Mouse (Mus musculus): ENCODE data around the gene Hypk. TPM values are rescaled to one million over a fixed set of nuclear protein-coding genes. Genes with fewer than 3 reads are reported as not detected.

Hypk gene
- 143 and 146 TPM in 2 replicates for polyA plus RNA-seq (2016; fragmentation: Nextera tagmentation; extraction: Ambion mirVana)

- Histone ChIP-seq H3K27me3 (replicated peaks; ENCODE audit: low read depth, poor library complexity, severe bottlenecking) (no peaks in the 10 kb centered on the region), H3K4me3 (peak within 1 kb of the TSS; percentile 5; the same call in 1 of the 2 replicates), H3K36me3 (replicated peaks) (peaks cover 48% of the 10 kb centered on the region), H3K9me3 (no peaks in the 10 kb centered on the region), H3K4me1 (peaks cover 40% of the 10 kb centered on the region), H3K27ac (replicated peaks) (no peak within 1 kb of the TSS)
- WGBS = 82% methylated on average over 4 of the region's 4 CpGs
- DNase-seq (ENCODE audit: low spot score) = no peak
These were observed at the start of gene Hypk for GRCm38 (mm10) chr2:121452990-121453389. Gene Hypk, plus strand, starts transcription at chr2:121453290.

DNA sequence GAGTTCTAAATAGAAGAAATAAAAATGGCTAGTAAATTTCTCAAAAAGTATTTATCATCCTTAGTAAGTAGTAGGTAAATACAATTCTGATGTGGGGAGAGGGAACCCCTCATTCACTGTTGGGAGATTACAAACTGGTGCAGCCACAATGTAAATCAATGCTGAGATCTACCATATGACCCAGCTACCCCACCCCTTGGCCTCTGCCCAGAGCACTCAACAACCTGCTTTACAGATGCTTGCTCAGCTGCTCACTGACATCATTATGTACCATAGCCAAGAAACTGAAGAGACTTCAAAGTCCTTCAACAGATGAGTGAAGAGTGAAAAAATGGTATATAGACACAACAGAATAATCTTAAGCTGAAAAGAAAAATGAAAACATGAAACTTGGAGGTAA lies 49.8 kb upstream of the Hypk start:
- H3K27me3 ChIP-seq (replicated peaks; ENCODE audit: low read depth, poor library complexity, severe bottlenecking) = no peaks in the 10 kb centered on the region
- no peaks in the 10 kb centered on the region for H3K9me3 ChIP-seq
- no peak for DNase-seq (ENCODE audit: low spot score)
- no peaks in the 10 kb centered on the region for H3K4me1 ChIP-seq
- no peak overlapping the region for H3K27ac ChIP-seq (replicated peaks)
- no peaks in the 10 kb centered on the region for H3K36me3 ChIP-seq (replicated peaks)
- no peak overlapping the region for H3K4me3 ChIP-seq

DNA sequence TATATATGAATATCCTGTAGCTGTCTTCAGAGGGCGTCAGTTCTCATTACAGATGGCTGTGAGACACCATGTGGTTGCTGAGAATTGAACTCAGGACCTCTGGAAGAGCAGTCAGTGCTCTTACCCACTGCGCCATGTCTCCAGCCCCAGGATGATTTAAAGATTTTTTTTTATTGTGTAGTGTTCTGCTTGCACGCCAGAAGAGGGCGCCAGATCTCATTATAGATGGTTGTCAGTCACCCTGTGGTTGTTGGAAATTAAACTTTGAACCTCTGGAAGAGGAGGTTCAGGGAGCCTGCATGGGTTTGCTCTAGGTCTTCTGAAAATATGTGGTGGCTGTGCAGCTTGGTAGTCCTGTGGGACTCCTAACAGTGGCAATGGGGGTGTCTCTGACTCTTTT lies 44.9 kb upstream of the Hypk start:
- WGBS = 33% methylated on average over 4 of the region's 4 CpGs
- peak; percentile 45 for DNase-seq (ENCODE audit: low spot score)
- Histone ChIP-seq H3K9me3 (no peaks in the 10 kb centered on the region), H3K4me3 (no peak overlapping the region), H3K27me3 (replicated peaks; ENCODE audit: low read depth, poor library complexity, severe bottlenecking) (no peaks in the 10 kb centered on the region), H3K36me3 (replicated peaks) (no peaks in the 10 kb centered on the region), H3K27ac (replicated peaks) (no peak overlapping the region), H3K4me1 (peaks cover 6% of the 10 kb centered on the region; the same call in 1 of the 2 replicates)

DNA sequence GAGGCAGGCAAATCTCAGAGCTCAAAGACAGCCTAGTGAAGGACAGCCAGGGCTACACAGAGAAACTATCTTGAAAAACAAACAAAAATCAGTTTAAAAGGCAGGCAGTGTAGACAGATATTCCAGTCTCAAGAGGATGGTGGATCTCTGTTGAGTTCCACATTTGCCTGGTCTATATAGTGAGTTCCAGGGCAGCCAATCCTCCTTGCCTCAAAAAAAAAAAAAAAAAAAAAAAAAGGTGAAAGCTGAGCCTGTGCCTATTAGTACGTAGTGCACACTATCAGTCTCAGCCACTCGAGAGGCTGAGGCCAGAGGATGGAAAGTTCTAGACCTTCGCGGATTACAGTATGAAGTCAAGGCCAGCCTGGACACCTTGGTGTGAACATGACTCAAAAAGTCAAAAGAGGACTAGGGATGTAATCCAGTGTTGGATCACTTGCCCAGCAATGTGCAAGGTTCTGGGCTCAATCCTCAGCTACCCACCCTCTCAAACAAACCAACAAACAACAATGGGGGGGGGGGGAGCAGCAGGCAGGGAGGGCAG lies 40.2 kb upstream of the Hypk start:
- Histone ChIP-seq H3K4me1 (peaks cover 27% of the 10 kb centered on the region), H3K36me3 (replicated peaks) (peaks cover 22% of the 10 kb centered on the region), H3K4me3 (peak overlapping the region; percentile 99), H3K27ac (replicated peaks) (peak overlapping the region; percentile 98), H3K27me3 (replicated peaks; ENCODE audit: low read depth, poor library complexity, severe bottlenecking) (no peaks in the 10 kb centered on the region), H3K9me3 (no peaks in the 10 kb centered on the region)
- 11% methylated on average over 4 of the region's 4 CpGs for WGBS
- DNase-seq (ENCODE audit: low spot score) = no peak

GRCm38 (mm10) chr2:121413387-121414042 lies 39.6 kb upstream of the Hypk start, which contains the start of the genes Pdia3 and Catsper2:
Gene Pdia3, plus strand, starts transcription at chr2:121413775.
Gene Catsper2, minus strand, starts transcription at chr2:121413792.
- H3K27ac ChIP-seq (replicated peaks) = peak within 1 kb of the TSS; percentile 98
- peaks cover 27% of the 10 kb centered on the region for H3K4me1 ChIP-seq
- H3K4me3 ChIP-seq = peak within 1 kb of the TSS; percentile 99
- H3K36me3 ChIP-seq (replicated peaks) = peaks cover 28% of the 10 kb centered on the region
- WGBS = under 1% methylated on average over 68 of the region's 68 CpGs
- no peaks in the 10 kb centered on the region for H3K9me3 ChIP-seq
- peak; percentile 99 for DNase-seq (ENCODE audit: low spot score)
- no peaks in the 10 kb centered on the region for H3K27me3 ChIP-seq (replicated peaks; ENCODE audit: low read depth, poor library complexity, severe bottlenecking)

DNA sequence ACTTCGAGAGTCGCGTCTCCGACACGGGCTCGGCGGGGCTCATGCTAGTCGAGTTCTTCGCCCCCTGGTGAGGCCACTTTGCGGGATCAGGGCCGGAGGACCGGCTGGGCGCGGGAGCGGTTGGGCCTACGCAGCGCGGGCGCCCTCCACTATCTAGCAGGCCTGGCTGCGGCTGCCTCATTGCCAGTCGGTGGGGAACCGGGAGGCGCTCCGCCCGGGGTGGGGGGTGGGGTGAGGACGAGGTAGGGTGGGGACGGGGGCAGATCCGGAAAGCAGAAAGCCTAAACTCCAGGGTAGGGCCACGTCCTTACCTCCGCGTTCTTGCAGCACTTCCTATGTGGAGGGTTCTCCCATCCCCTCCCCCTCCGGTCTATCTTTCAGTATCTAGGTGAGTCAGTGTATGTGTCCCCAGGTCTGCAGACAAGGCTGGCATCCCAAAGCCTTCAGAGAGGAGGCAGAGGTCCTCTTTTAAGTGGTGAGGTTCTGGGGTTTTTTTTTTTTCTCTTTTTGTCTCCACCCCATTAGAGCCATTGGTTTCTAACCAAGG lies 38.9 kb upstream of the Hypk start:
- H3K9me3 ChIP-seq = no peaks in the 10 kb centered on the region
- DNase-seq (ENCODE audit: low spot score) = no peak
- H3K27me3 ChIP-seq (replicated peaks; ENCODE audit: low read depth, poor library complexity, severe bottlenecking) = no peaks in the 10 kb centered on the region
- peaks cover 27% of the 10 kb centered on the region for H3K4me1 ChIP-seq
- peak overlapping the region; percentile 99 for H3K4me3 ChIP-seq
- under 1% methylated on average over 32 of the region's 32 CpGs for WGBS
- peak overlapping the region; percentile 98 for H3K27ac ChIP-seq (replicated peaks)
- H3K36me3 ChIP-seq (replicated peaks) = peaks cover 35% of the 10 kb centered on the region

DNA sequence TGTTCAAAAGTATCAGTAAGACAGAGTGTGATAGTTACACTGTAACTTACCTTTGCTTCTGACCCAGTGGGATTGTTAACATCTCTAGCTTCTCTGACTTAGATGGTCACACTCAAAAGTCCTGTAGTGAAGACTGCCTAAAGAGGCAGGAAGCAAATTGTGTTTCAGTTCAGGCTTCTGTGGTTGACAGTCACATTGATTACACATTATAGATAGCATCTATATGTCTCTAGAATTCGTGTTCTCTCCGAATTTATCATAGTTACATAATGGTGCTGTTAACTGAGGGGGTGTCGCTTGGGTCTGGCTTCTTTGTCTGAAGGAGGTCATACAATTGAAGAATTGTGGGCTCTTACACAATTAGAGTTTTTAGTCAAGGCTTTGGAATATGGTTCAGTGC lies 38.0 kb upstream of the Hypk start:
- H3K4me3 ChIP-seq = peak overlapping the region; percentile 99
- DNase-seq (ENCODE audit: low spot score) = no peak
- no peaks in the 10 kb centered on the region for H3K9me3 ChIP-seq
- peaks cover 41% of the 10 kb centered on the region for H3K36me3 ChIP-seq (replicated peaks)
- no peak overlapping the region for H3K27ac ChIP-seq (replicated peaks)
- H3K4me1 ChIP-seq = peaks cover 27% of the 10 kb centered on the region
- H3K27me3 ChIP-seq (replicated peaks; ENCODE audit: low read depth, poor library complexity, severe bottlenecking) = no peaks in the 10 kb centered on the region
- 75% methylated on average over 3 of the region's 3 CpGs for WGBS

DNA sequence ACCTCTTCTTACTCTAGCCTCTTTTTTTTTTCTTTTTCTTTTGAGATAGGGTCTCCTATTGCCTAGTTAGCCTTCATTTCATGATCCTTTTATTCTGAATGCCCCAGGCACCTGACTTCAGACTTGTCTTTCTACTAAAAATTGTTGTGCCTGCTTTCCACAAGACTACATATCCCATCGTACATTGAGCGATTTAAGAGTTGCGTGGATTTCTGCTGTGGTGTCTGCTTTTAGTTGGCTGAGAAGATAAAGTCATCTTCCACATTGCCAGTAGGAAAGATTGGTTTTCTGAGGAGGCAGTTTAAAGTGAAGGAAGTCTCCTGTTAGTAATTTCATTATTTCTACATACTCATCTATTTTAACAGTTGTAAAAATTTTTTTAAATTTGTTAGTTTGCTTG lies 37.5 kb upstream of the Hypk start:
- peaks cover 45% of the 10 kb centered on the region for H3K36me3 ChIP-seq (replicated peaks)
- no peak for DNase-seq (ENCODE audit: low spot score)
- no peak overlapping the region for H3K27ac ChIP-seq (replicated peaks)
- no peaks in the 10 kb centered on the region for H3K9me3 ChIP-seq
- WGBS = 88% methylated on average over 3 of the region's 3 CpGs
- no peaks in the 10 kb centered on the region for H3K27me3 ChIP-seq (replicated peaks; ENCODE audit: low read depth, poor library complexity, severe bottlenecking)
- H3K4me1 ChIP-seq = peaks cover 27% of the 10 kb centered on the region
- H3K4me3 ChIP-seq = peak overlapping the region; percentile 99

- no peaks in the 10 kb centered on the region for H3K9me3 ChIP-seq
- no peak for DNase-seq (ENCODE audit: low spot score)
- H3K4me1 ChIP-seq = peaks cover 27% of the 10 kb centered on the region
- WGBS = 94% methylated on average over 6 of the region's 6 CpGs
- no peaks in the 10 kb centered on the region for H3K27me3 ChIP-seq (replicated peaks; ENCODE audit: low read depth, poor library complexity, severe bottlenecking)
- H3K4me3 ChIP-seq = peak overlapping the region; percentile 99
- peaks cover 52% of the 10 kb centered on the region for H3K36me3 ChIP-seq (replicated peaks)
- no peak overlapping the region for H3K27ac ChIP-seq (replicated peaks)
These were observed 36.7 kb upstream of the Hypk start for GRCm38 (mm10) chr2:121416356-121416755.

DNA sequence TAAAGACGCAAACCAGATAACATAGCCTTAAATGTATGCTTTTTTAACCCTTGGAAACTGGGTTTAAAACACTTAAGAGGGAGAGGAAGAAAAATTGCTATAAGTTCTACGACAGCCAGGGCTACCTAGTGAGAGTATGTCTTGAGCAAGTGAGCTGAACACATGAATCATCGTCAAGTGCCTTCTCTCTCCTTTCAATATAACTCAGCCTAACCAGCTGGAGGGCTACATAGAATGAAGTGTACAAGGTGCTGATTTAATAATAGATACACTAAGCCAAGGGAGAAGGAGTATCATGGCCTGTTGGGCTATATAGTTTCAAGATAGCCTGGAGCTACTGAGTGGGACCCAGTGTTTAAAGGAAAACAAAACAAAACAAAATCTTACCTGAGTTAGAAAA lies 34.6 kb upstream of the Hypk start:
- no peak overlapping the region for H3K27ac ChIP-seq (replicated peaks)
- no peaks in the 10 kb centered on the region for H3K27me3 ChIP-seq (replicated peaks; ENCODE audit: low read depth, poor library complexity, severe bottlenecking)
- H3K4me3 ChIP-seq = no peak overlapping the region
- H3K9me3 ChIP-seq = no peaks in the 10 kb centered on the region
- DNase-seq (ENCODE audit: low spot score) = no peak
- H3K4me1 ChIP-seq = peaks cover 20% of the 10 kb centered on the region
- WGBS = 92% methylated on average over 3 of the region's 3 CpGs
- H3K36me3 ChIP-seq (replicated peaks) = peaks cover 74% of the 10 kb centered on the region

DNA sequence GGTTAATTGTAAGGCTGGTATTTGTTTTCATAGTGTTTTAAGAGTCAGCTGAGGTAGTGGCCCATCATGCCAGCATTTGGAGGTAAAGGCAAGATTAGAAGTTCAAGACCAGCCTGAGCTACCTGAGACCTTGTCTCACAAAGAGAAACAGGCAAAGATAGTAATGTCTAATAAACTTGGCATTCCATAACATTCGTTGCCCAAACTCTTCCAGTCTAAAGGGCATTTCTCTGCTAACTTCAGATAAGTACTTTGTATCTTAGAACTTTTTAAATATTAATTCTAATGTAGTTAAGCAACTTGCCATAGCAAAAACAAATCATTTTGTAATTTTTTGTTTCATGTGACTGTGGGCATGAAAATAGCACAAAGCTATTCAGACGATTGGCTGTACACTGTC lies 29.9 kb upstream of the Hypk start:
- WGBS = 92% methylated on average over 2 of the region's 2 CpGs
- H3K4me3 ChIP-seq = no peak overlapping the region
- H3K4me1 ChIP-seq = no peaks in the 10 kb centered on the region
- H3K27me3 ChIP-seq (replicated peaks; ENCODE audit: low read depth, poor library complexity, severe bottlenecking) = no peaks in the 10 kb centered on the region
- peaks cover 96% of the 10 kb centered on the region for H3K36me3 ChIP-seq (replicated peaks)
- no peaks in the 10 kb centered on the region for H3K9me3 ChIP-seq
- H3K27ac ChIP-seq (replicated peaks) = no peak overlapping the region
- no peak for DNase-seq (ENCODE audit: low spot score)

DNA sequence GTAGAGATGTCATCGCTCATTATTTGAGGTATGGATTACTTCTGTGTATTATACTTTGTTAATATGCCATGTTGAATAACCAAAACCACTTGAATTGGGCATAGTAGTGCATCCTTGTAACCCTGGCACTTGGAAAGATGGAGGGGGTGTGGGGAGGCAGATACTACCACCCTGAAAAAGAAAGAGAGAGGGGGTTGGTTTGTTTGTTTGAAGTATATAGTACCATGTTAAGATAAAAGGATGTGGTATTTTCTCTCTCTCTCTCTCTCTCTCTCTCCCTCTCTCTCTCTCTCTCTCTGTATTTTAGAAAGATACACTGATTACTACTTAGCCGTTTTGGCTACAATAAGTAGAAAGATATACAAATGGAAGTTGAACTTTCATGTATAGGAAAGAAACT lies 27.2 kb upstream of the Hypk start:
- Histone ChIP-seq H3K4me1 (no peaks in the 10 kb centered on the region), H3K4me3 (no peak overlapping the region), H3K36me3 (replicated peaks) (peaks cover 100% of the 10 kb centered on the region), H3K27me3 (replicated peaks; ENCODE audit: low read depth, poor library complexity, severe bottlenecking) (no peaks in the 10 kb centered on the region), H3K27ac (replicated peaks) (no peak overlapping the region), H3K9me3 (no peaks in the 10 kb centered on the region)
- WGBS = 93% methylated on average over 2 of the region's 2 CpGs
- DNase-seq (ENCODE audit: low spot score) = no peak

- Histone ChIP-seq H3K36me3 (replicated peaks) (peaks cover 99% of the 10 kb centered on the region), H3K27me3 (replicated peaks; ENCODE audit: low read depth, poor library complexity, severe bottlenecking) (no peaks in the 10 kb centered on the region), H3K9me3 (no peaks in the 10 kb centered on the region), H3K4me3 (no peak overlapping the region), H3K27ac (replicated peaks) (no peak overlapping the region), H3K4me1 (no peaks in the 10 kb centered on the region)
- 100% methylated on average over 1 of the region's 1 CpGs for WGBS
- no peak for DNase-seq (ENCODE audit: low spot score)
These were observed 18.2 kb upstream of the Hypk start for GRCm38 (mm10) chr2:121434854-121435253.
